Mouse (Mus musculus): ENCODE measurements around the gene Sv2b.

GRCm38 (mm10) chr7:75282951-75283350 lies 26.1 kb downstream of the Sv2b start:
- TF ChIP-seq CTCF (conservative IDR thresholded peaks at IDR 0.05; ENCODE audit: insufficient read depth, insufficient read length, low read depth, low read length): no peak
- TF ChIP-seq POLR2A (IDR thresholded peaks at IDR 0.05; ENCODE audit: low read depth, low read length): no peak
